Mouse (Mus musculus) embryonic facial prominence, embryonic 11.5 days (tissue): Measurements from ENCODE around the gene Dmbt1. TPM values are rescaled to one million over a fixed set of nuclear protein-coding genes. Genes with fewer than 3 reads are reported as not detected.
A peak's percentile ranks its signal among the peaks of the same experiment; 100 is the strongest.

Experiments
- ATAC-seq: fragments of 200-750 bp; cut with Nextera tagmentation; replicated peaks from 2 replicates; pipeline ENCODE4 v1.8.0; 2017; ENCODE audit warnings: low read depth; ENCODE audit not compliant: insufficient number of reproducible peaks, low FRiP score, low TSS enrichment
- DNase-seq: peaks from one replicate; pipeline ENCODE4 v3.0.0-alpha.2; 2015; ENCODE audit warnings: low spot score
- H3K27ac ChIP-seq: fragments of 300-500 bp; sonication (generic); replicated peaks from 2 replicates; pipeline ENCODE4 v1.5.1; 2014; ENCODE audit warnings: mild to moderate bottlenecking, low read depth, low read length, control low read depth
- H3K27me3 ChIP-seq: fragments of 300-500 bp; sonication (generic); 2 replicates; pipeline ENCODE4 v1.6.1; 2014; ENCODE audit warnings: mild to moderate bottlenecking, low read length, moderate library complexity, mixed read lengths; ENCODE audit not compliant: control insufficient read depth, insufficient read depth
- H3K36me3 ChIP-seq: fragments of 300-500 bp; sonication (generic); replicated peaks from 2 replicates; pipeline ENCODE4 v1.6.1; 2014; ENCODE audit warnings: low read depth, mild to moderate bottlenecking, low read length, moderate library complexity, mixed read lengths; ENCODE audit not compliant: control insufficient read depth, insufficient read depth
- H3K4me1 ChIP-seq: fragments of 300-500 bp; sonication (generic); 2 replicates; pipeline ENCODE4 v1.6.1; 2014; ENCODE audit warnings: low read length, mixed read lengths; ENCODE audit not compliant: control insufficient read depth, insufficient read depth
- H3K4me2 ChIP-seq: fragments of 300-500 bp; sonication (generic); 2 replicates; pipeline ENCODE4 v1.6.1; 2014; ENCODE audit warnings: low read depth, mild to moderate bottlenecking, control low read depth, low read length, moderate library complexity
- H3K4me3 ChIP-seq: fragments of 300-500 bp; sonication (generic); 2 replicates; pipeline ENCODE4 v1.5.1; 2014; ENCODE audit warnings: low read depth, low read length, control low read depth
- H3K9ac ChIP-seq: fragments of 300-500 bp; sonication (generic); replicated peaks from 2 replicates; pipeline ENCODE4 v1.6.1; 2014; ENCODE audit warnings: mild to moderate bottlenecking, control low read depth, low read length
- H3K9me3 ChIP-seq: fragments of 300-500 bp; sonication (generic); replicated peaks from 2 replicates; pipeline ENCODE4 v1.6.1; 2016; ENCODE audit warnings: mild to moderate bottlenecking, low read length, inconsistent platforms, mixed read lengths; ENCODE audit not compliant: control insufficient read depth
- WGBS: fragments of 180-500 bp; shearing (Covaris S2); extraction: QIAGEN DNeasy Blood & Tissue Kit; methylation state at CpG from one replicate; pipeline ENCODE4 v1.1.7; 2014; 5-methylcytosine and 5-hydroxymethylcytosine counted together
- polyA plus RNA-seq: library from polyadenylated mRNA; unstranded; fragments of >200 nt; fragmentation: Nextera tagmentation; extraction: Ambion mirVana; gene quantifications from 2 replicates; pipeline ENCODE4 v1.2.1, GENCODE M21; 2014

Dmbt1 gene
- polyA plus RNA-seq = not detected in 2 replicates

- no peak for ATAC-seq
- 82% methylated on average over 5 of the region's 5 CpGs for WGBS
Observed at GRCm38 (mm10) chr7:131031755-131032154, at the start of gene Dmbt1. Dmbt1 (plus strand) TSS chr7:131032053.

GRCm38 (mm10) chr7:130982371-130982770, 49.5 kb upstream of the Dmbt1 start:
- Histone ChIP-seq H3K9ac (no peak overlapping the region), H3K27me3 (no peaks in the 10 kb centered on the region), H3K4me3 (no peak overlapping the region), H3K36me3 (no peaks in the 10 kb centered on the region), H3K4me2 (no peak overlapping the region), H3K4me1 (no peaks in the 10 kb centered on the region), H3K27ac (no peak overlapping the region), H3K9me3 (no peaks in the 10 kb centered on the region)
- WGBS = 24% methylated on average over 4 of the region's 4 CpGs
- ATAC-seq (peak; percentile 87), DNase-seq (peak; percentile 47)

More at GRCm38 (mm10) chr7:131031755-131032154, at the start of gene Dmbt1:
- no peak within 1 kb of the TSS for H3K4me2 ChIP-seq
- no peak for DNase-seq
- H3K27me3 ChIP-seq = no peaks in the 10 kb centered on the region
- no peak within 1 kb of the TSS for H3K27ac ChIP-seq
- no peak within 1 kb of the TSS for H3K9ac ChIP-seq
- H3K9me3 ChIP-seq = no peaks in the 10 kb centered on the region
- H3K36me3 ChIP-seq = no peaks in the 10 kb centered on the region
- no peak within 1 kb of the TSS for H3K4me3 ChIP-seq
- no peaks in the 10 kb centered on the region for H3K4me1 ChIP-seq

GRCm38 (mm10) chr7:130982881-130983280, 49.0 kb upstream of the Dmbt1 start:
- ATAC-seq (no peak), DNase-seq (no peak)
- no peaks in the 10 kb centered on the region for H3K9me3 ChIP-seq
- WGBS = 73% methylated on average over 3 of the region's 3 CpGs
- H3K27me3 ChIP-seq = no peaks in the 10 kb centered on the region
- H3K4me2 ChIP-seq = no peak overlapping the region
- H3K9ac ChIP-seq = no peak overlapping the region
- no peaks in the 10 kb centered on the region for H3K4me1 ChIP-seq
- H3K27ac ChIP-seq = no peak overlapping the region
- H3K4me3 ChIP-seq = no peak overlapping the region
- no peaks in the 10 kb centered on the region for H3K36me3 ChIP-seq

- Histone ChIP-seq H3K9ac (no peak overlapping the region), H3K4me3 (no peak overlapping the region), H3K4me2 (no peak overlapping the region), H3K36me3 (no peaks in the 10 kb centered on the region), H3K4me1 (no peaks in the 10 kb centered on the region), H3K27ac (no peak overlapping the region), H3K9me3 (no peaks in the 10 kb centered on the region), H3K27me3 (no peaks in the 10 kb centered on the region)
- no peak for ATAC-seq
- 89% methylated on average over 7 of the region's 7 CpGs for WGBS
- DNase-seq = no peak
Observed at GRCm38 (mm10) chr7:130984294-130984693, 47.6 kb upstream of the Dmbt1 start.

- no peaks in the 10 kb centered on the region for H3K27me3 ChIP-seq
- no peak overlapping the region for H3K9ac ChIP-seq
- no peaks in the 10 kb centered on the region for H3K9me3 ChIP-seq
- no peak overlapping the region for H3K4me2 ChIP-seq
- no peak for ATAC-seq
- no peak for DNase-seq
- no peak overlapping the region for H3K27ac ChIP-seq
- WGBS = 89% methylated on average over 12 of the region's 12 CpGs
- H3K4me3 ChIP-seq = no peak overlapping the region
- no peaks in the 10 kb centered on the region for H3K36me3 ChIP-seq
- H3K4me1 ChIP-seq = no peaks in the 10 kb centered on the region
Observed at GRCm38 (mm10) chr7:130985193-130985592, 46.7 kb upstream of the Dmbt1 start.

GRCm38 (mm10) chr7:130985716-130986115, 46.1 kb upstream of the Dmbt1 start:
- WGBS = 79% methylated on average over 3 of the region's 3 CpGs
- no peaks in the 10 kb centered on the region for H3K9me3 ChIP-seq
- no peak overlapping the region for H3K4me2 ChIP-seq
- H3K36me3 ChIP-seq = no peaks in the 10 kb centered on the region
- no peaks in the 10 kb centered on the region for H3K27me3 ChIP-seq
- H3K4me3 ChIP-seq = no peak overlapping the region
- ATAC-seq (no peak), DNase-seq (no peak)
- no peak overlapping the region for H3K27ac ChIP-seq
- no peaks in the 10 kb centered on the region for H3K4me1 ChIP-seq
- no peak overlapping the region for H3K9ac ChIP-seq

GRCm38 (mm10) chr7:130988146-130988545, 43.7 kb upstream of the Dmbt1 start:
- DNase-seq = no peak
- Histone ChIP-seq H3K9me3 (no peaks in the 10 kb centered on the region), H3K27me3 (no peaks in the 10 kb centered on the region), H3K9ac (no peak overlapping the region), H3K4me3 (no peak overlapping the region), H3K27ac (no peak overlapping the region), H3K36me3 (no peaks in the 10 kb centered on the region), H3K4me2 (no peak overlapping the region), H3K4me1 (no peaks in the 10 kb centered on the region)
- 81% methylated on average over 5 of the region's 5 CpGs for WGBS
- ATAC-seq = no peak

GRCm38 (mm10) chr7:130989371-130989770, 42.5 kb upstream of the Dmbt1 start:
- Histone ChIP-seq H3K4me1 (no peaks in the 10 kb centered on the region), H3K9ac (no peak overlapping the region), H3K4me2 (no peak overlapping the region), H3K36me3 (no peaks in the 10 kb centered on the region), H3K27ac (no peak overlapping the region), H3K27me3 (no peaks in the 10 kb centered on the region), H3K4me3 (no peak overlapping the region), H3K9me3 (no peaks in the 10 kb centered on the region)
- WGBS = 66% methylated on average over 3 of the region's 3 CpGs
- DNase-seq (no peak), ATAC-seq (no peak)
